Mouse (Mus musculus): ENCODE measurements at regions not wholly inside any gene's neighbourhood (a gene's known extent, or its start where the extent isn't known, plus 50 kb on each side); places are given as distances from the start of the nearest gene placed in this dataset.
"Not testable (repeated sequence)": the region's sequence is repeated elsewhere in the genome, so short reads cannot be mapped to it uniquely, and the experiment has no call there.

- H3K27ac ChIP-seq; H3K27me3 ChIP-seq; H3K4me2 ChIP-seq (replicated peaks); H3K36me3 ChIP-seq; H3K9ac ChIP-seq; ATAC-seq (ENCODE audit: insufficient number of reproducible peaks, insufficient read depth, low FRiP score, low TSS enrichment); H3K4me1 ChIP-seq; H3K4me3 ChIP-seq; H3K9me3 ChIP-seq: not testable (repeated sequence)
- 83% methylated on average over 2 of the region's 2 CpGs for whole genome bisulfite sequencing
Observed at GRCm38 (mm10) chr8:20030131-20030530, 126.9 kb downstream of the Gm31371 start.

DNA sequence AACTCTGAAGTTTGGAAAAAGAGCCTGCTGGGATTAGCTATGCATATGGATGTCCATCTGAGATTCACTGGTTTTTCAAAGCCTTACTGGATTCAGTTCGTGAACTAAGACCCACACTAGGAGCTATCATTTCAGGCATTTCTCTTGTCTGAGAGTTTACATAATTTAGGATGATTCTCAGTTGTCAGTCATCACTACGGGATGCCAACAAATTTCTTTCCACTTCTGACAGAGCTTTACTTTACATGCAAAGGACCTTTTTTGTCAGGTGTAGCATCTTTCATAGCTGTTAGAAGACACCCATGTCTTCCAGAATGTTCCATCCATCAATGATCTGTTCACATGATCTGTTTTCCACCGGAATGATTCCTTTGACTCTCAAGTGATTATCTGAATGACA lies 154.4 kb downstream of the Gm31371 start:
- H3K4me3 ChIP-seq; H3K4me2 ChIP-seq (replicated peaks); H3K9me3 ChIP-seq; H3K4me1 ChIP-seq; H3K27me3 ChIP-seq; H3K27ac ChIP-seq; H3K9ac ChIP-seq; ATAC-seq (ENCODE audit: insufficient number of reproducible peaks, insufficient read depth, low FRiP score, low TSS enrichment); H3K36me3 ChIP-seq: not testable (repeated sequence)
- 68% methylated on average over 2 of the region's 3 CpGs for WGBS

GRCm38 (mm10) chr8:20098121-20098520 lies 194.9 kb downstream of the Gm31371 start:
- H3K9ac ChIP-seq; ATAC-seq (ENCODE audit: insufficient number of reproducible peaks, insufficient read depth, low FRiP score, low TSS enrichment); H3K4me3 ChIP-seq; H3K4me1 ChIP-seq; H3K27ac ChIP-seq; H3K27me3 ChIP-seq; H3K4me2 ChIP-seq (replicated peaks); H3K9me3 ChIP-seq; H3K36me3 ChIP-seq: not testable (repeated sequence)
- 83% methylated on average over 5 of the region's 5 CpGs for WGBS

DNA sequence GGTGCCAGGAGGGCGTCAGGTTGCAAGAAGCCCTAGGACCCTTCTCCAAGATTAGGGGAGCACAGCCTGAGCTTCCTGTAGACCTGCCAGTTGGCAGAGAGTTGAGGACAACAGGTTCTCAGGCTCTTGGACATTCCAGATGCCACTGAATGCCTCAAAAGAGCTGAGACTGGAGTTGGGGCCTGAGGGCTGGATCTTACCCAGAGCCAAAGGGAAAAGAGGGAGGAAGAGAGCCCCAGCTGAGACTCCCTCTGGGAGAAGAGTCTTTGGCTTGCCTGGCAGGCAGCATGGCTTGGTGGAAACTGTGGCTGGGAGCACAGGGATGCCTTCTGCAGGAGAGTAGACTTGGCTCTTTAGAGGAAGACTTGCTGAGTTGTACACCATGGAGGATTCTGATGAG lies 197.0 kb downstream of the Gm31371 start:
- not testable (repeated sequence) for ATAC-seq (ENCODE audit: insufficient number of reproducible peaks, insufficient read depth, low FRiP score, low TSS enrichment); H3K27ac ChIP-seq; H3K36me3 ChIP-seq; H3K9ac ChIP-seq; H3K4me2 ChIP-seq (replicated peaks); H3K27me3 ChIP-seq; H3K4me1 ChIP-seq; H3K9me3 ChIP-seq; H3K4me3 ChIP-seq
- WGBS: no CpG with 5 or more reads among the region's 1 CpGs

GRCm38 (mm10) chr8:20102374-20102773 lies 199.2 kb downstream of the Gm31371 start:
- not testable (repeated sequence) for H3K9ac ChIP-seq; H3K27ac ChIP-seq; H3K4me3 ChIP-seq; H3K9me3 ChIP-seq; H3K27me3 ChIP-seq; H3K36me3 ChIP-seq; H3K4me1 ChIP-seq; H3K4me2 ChIP-seq (replicated peaks); ATAC-seq (ENCODE audit: insufficient number of reproducible peaks, insufficient read depth, low FRiP score, low TSS enrichment)
- no CpG with 5 or more reads among the region's 2 CpGs for WGBS

- H3K27me3 ChIP-seq; H3K4me3 ChIP-seq; H3K9me3 ChIP-seq; H3K27ac ChIP-seq; H3K9ac ChIP-seq; H3K4me1 ChIP-seq; H3K36me3 ChIP-seq; ATAC-seq (ENCODE audit: insufficient number of reproducible peaks, insufficient read depth, low FRiP score, low TSS enrichment); H3K4me2 ChIP-seq (replicated peaks): not testable (repeated sequence)
- WGBS: 82% methylated on average over 1 of the region's 2 CpGs
Observed at GRCm38 (mm10) chr8:20107154-20107553, 204.0 kb downstream of the Gm31371 start.

- ATAC-seq (ENCODE audit: insufficient number of reproducible peaks, insufficient read depth, low FRiP score, low TSS enrichment); H3K9me3 ChIP-seq; H3K4me2 ChIP-seq (replicated peaks); H3K4me3 ChIP-seq; H3K27me3 ChIP-seq; H3K4me1 ChIP-seq; H3K36me3 ChIP-seq; H3K27ac ChIP-seq; H3K9ac ChIP-seq: not testable (repeated sequence)
- WGBS: 81% methylated on average over 2 of the region's 2 CpGs
Observed at GRCm38 (mm10) chr8:20116785-20117184, 213.6 kb downstream of the Gm31371 start.

GRCm38 (mm10) chr8:20119581-20119980 lies 216.4 kb downstream of the Gm31371 start:
- not testable (repeated sequence) for H3K27ac ChIP-seq; H3K4me2 ChIP-seq (replicated peaks); H3K9ac ChIP-seq; H3K4me1 ChIP-seq; H3K36me3 ChIP-seq; H3K4me3 ChIP-seq; ATAC-seq (ENCODE audit: insufficient number of reproducible peaks, insufficient read depth, low FRiP score, low TSS enrichment); H3K9me3 ChIP-seq; H3K27me3 ChIP-seq
- 84% methylated on average over 4 of the region's 4 CpGs for WGBS

DNA sequence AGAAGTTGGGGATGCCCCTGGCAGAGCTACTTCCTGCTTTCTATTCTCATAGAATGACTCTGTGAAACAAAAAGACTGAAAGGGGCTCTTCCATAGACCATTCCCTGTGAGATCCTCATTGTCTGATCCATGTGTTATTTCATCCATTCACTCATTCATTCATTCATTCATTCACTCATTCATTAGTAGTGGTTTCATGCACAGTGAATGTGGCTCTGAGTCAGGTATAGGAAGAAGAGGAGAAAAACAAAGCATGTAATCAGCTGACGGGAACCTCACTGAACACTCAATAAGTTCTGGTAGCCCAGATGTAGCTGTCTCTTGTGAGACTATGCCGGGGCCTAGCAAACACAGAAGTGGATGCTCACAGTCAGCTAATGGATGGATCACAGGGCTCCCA lies 217.0 kb downstream of the Gm31371 start:
- H3K27me3 ChIP-seq; H3K36me3 ChIP-seq; H3K4me2 ChIP-seq (replicated peaks); H3K4me1 ChIP-seq; H3K27ac ChIP-seq; ATAC-seq (ENCODE audit: insufficient number of reproducible peaks, insufficient read depth, low FRiP score, low TSS enrichment); H3K9ac ChIP-seq; H3K4me3 ChIP-seq; H3K9me3 ChIP-seq: not testable (repeated sequence)
- WGBS: 95% methylated on average over 2 of the region's 2 CpGs

GRCm38 (mm10) chr8:20121391-20121909 lies 218.3 kb downstream of the Gm31371 start:
- not testable (repeated sequence) for H3K9me3 ChIP-seq; H3K9ac ChIP-seq; H3K4me1 ChIP-seq; H3K36me3 ChIP-seq; H3K27ac ChIP-seq; H3K4me3 ChIP-seq; H3K27me3 ChIP-seq; ATAC-seq (ENCODE audit: insufficient number of reproducible peaks, insufficient read depth, low FRiP score, low TSS enrichment); H3K4me2 ChIP-seq (replicated peaks)
- WGBS: 93% methylated on average over 10 of the region's 11 CpGs

DNA sequence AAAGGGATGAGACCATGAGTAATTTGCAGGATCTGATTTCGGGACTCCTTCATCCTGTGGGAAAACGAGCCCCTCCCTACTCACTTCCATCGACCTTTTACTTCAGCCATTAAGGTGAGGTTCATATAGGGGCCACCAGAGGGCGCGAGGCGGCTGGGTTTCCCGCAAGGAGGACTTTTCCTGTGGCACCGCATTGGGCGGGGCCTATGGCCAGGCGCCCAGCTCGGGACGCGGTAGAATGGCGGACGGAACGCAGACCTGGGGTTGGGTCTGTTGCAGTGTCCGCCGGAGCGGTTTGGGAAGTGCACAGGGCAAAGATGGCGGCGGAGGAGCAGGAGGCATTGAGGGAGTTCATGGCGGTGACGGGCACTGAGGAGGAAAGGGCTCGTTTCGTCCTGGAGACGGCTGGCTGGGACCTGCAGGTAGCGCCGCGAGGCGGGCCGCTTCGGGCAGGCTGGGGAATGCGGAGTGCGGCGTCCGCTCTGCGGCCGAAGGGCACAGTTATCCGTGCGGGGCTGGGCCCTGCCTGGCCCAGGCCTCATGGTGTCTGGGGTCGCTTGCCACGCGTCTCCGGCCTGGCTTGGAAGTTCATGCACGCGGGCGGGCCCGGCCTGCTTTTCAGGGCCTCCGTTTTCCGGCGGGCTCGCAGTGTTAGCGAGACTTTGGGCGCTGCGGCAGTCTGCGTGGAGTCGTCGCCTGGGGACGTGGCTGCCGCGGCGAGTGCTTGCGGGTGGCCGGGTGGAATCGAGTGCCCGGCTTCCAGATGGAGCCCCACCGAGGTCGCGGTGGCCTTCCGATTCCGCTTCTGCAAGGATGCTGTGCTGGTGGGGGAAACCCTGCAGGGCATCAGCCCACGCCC lies 219.1 kb downstream of the Gm31371 start:
- WGBS: 11% methylated on average over 70 of the region's 72 CpGs
- H3K27me3 ChIP-seq, H3K36me3 ChIP-seq, H3K4me1 ChIP-seq, H3K9me3 ChIP-seq: not testable (repeated sequence)
- peak overlapping the region; percentile 59 for H3K4me3 ChIP-seq
- H3K4me2 ChIP-seq (replicated peaks): peak overlapping the region; percentile 32; the same call in 1 of the 2 replicates
- peak; percentile 99 for ATAC-seq (ENCODE audit: insufficient number of reproducible peaks, insufficient read depth, low FRiP score, low TSS enrichment)
- H3K9ac ChIP-seq: peak overlapping the region; percentile 85
- H3K27ac ChIP-seq: peak overlapping the region; percentile 72; the same call in 1 of the 2 replicates

DNA sequence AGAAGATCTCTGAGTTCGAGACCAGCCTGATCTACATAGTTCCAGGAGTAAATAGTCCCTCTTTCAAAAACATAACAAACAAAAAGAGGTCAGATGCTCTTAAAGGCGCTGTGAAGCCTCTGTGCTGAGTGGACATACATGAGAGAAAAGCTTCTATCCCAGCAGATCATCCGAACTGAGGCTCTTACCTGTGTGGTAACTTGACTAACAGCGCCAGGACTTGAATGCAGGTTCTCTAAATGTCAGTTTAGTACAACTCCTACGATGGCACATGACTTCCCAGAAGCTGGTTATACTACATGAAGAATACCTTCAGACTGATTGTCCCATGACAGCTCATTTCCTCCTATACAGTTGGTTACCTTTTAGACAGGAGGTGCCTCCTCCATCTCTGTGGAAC lies 220.4 kb downstream of the Gm31371 start:
- not testable (repeated sequence) for H3K4me1 ChIP-seq; H3K4me3 ChIP-seq; H3K4me2 ChIP-seq (replicated peaks); H3K36me3 ChIP-seq; ATAC-seq (ENCODE audit: insufficient number of reproducible peaks, insufficient read depth, low FRiP score, low TSS enrichment); H3K9me3 ChIP-seq; H3K27ac ChIP-seq; H3K27me3 ChIP-seq; H3K9ac ChIP-seq
- WGBS: 89% methylated on average over 5 of the region's 5 CpGs

All from embryonic facial prominence, embryonic 12.5 days (tissue).